Mouse (Mus musculus): Measurements from ENCODE around the gene 3110040M04Rik. TPM values are rescaled to one million over a fixed set of nuclear protein-coding genes. Genes with fewer than 3 reads are reported as not detected.
"Not testable (repeated sequence)": the region's sequence is repeated elsewhere in the genome, so short reads cannot be mapped to it uniquely, and the experiment has no call there.

Gene 3110040M04Rik
- not detected in 2 replicates for polyA plus RNA-seq (2012; ENCODE audit: insufficient read depth, insufficient read length, missing spikeins)

GRCm38 (mm10) chr1:151203818-151204217 is at the start of gene 3110040M04Rik:
3110040M04Rik (plus strand) TSS chr1:151204121.
- not testable (repeated sequence) for H3K4me1 ChIP-seq (ENCODE audit: control insufficient read depth, insufficient read depth, insufficient read length, low read length); H3K4me3 ChIP-seq (ENCODE audit: insufficient read depth, low read depth, low read length); H3K27ac ChIP-seq (replicated peaks; ENCODE audit: low read depth, low read length)

- not testable (repeated sequence) for H3K4me3 ChIP-seq (ENCODE audit: insufficient read depth, low read depth, low read length); H3K27ac ChIP-seq (replicated peaks; ENCODE audit: low read depth, low read length); H3K4me1 ChIP-seq (ENCODE audit: control insufficient read depth, insufficient read depth, insufficient read length, low read length)
Observed at GRCm38 (mm10) chr1:151154131-151154530, 49.8 kb upstream of the 3110040M04Rik start.

GRCm38 (mm10) chr1:151156129-151156528 is 47.8 kb upstream of the 3110040M04Rik start:
- Histone ChIP-seq H3K4me3 (ENCODE audit: insufficient read depth, low read depth, low read length) (no peak overlapping the region), H3K4me1 (ENCODE audit: control insufficient read depth, insufficient read depth, insufficient read length, low read length) (no peaks in the 10 kb centered on the region), H3K27ac (replicated peaks; ENCODE audit: low read depth, low read length) (no peak overlapping the region)

GRCm38 (mm10) chr1:151156777-151157632 is 46.9 kb upstream of the 3110040M04Rik start:
- Histone ChIP-seq H3K4me3 (ENCODE audit: insufficient read depth, low read depth, low read length) (no peak overlapping the region), H3K27ac (replicated peaks; ENCODE audit: low read depth, low read length) (no peak overlapping the region), H3K4me1 (ENCODE audit: control insufficient read depth, insufficient read depth, insufficient read length, low read length) (no peaks in the 10 kb centered on the region)

GRCm38 (mm10) chr1:151157963-151158856 is 45.7 kb upstream of the 3110040M04Rik start:
- Histone ChIP-seq H3K27ac (replicated peaks; ENCODE audit: low read depth, low read length) (no peak overlapping the region), H3K4me1 (ENCODE audit: control insufficient read depth, insufficient read depth, insufficient read length, low read length) (no peaks in the 10 kb centered on the region), H3K4me3 (ENCODE audit: insufficient read depth, low read depth, low read length) (no peak overlapping the region)

GRCm38 (mm10) chr1:151158857-151159510 is 44.9 kb upstream of the 3110040M04Rik start:
- Histone ChIP-seq H3K4me1 (ENCODE audit: control insufficient read depth, insufficient read depth, insufficient read length, low read length) (no peaks in the 10 kb centered on the region), H3K27ac (replicated peaks; ENCODE audit: low read depth, low read length) (no peak overlapping the region), H3K4me3 (ENCODE audit: insufficient read depth, low read depth, low read length) (no peak overlapping the region)

- Histone ChIP-seq H3K27ac (replicated peaks; ENCODE audit: low read depth, low read length) (no peak overlapping the region), H3K4me3 (ENCODE audit: insufficient read depth, low read depth, low read length) (no peak overlapping the region), H3K4me1 (ENCODE audit: control insufficient read depth, insufficient read depth, insufficient read length, low read length) (peaks cover 4% of the 10 kb centered on the region; the same call in 1 of the 2 replicates)
Observed at GRCm38 (mm10) chr1:151166031-151166430, 37.9 kb upstream of the 3110040M04Rik start.

- no peak overlapping the region for H3K27ac ChIP-seq (replicated peaks; ENCODE audit: low read depth, low read length)
Observed at GRCm38 (mm10) chr1:151167297-151168047, 36.4 kb upstream of the 3110040M04Rik start.

GRCm38 (mm10) chr1:151168637-151169036 is 35.3 kb upstream of the 3110040M04Rik start:
- Histone ChIP-seq H3K4me3 (ENCODE audit: insufficient read depth, low read depth, low read length) (no peak overlapping the region), H3K4me1 (ENCODE audit: control insufficient read depth, insufficient read depth, insufficient read length, low read length) (peaks cover 4% of the 10 kb centered on the region; the same call in 1 of the 2 replicates), H3K27ac (replicated peaks; ENCODE audit: low read depth, low read length) (no peak overlapping the region)

More at GRCm38 (mm10) chr1:151167297-151168047, 36.4 kb upstream of the 3110040M04Rik start:
- H3K4me3 ChIP-seq (ENCODE audit: insufficient read depth, low read depth, low read length): no peak overlapping the region
- H3K4me1 ChIP-seq (ENCODE audit: control insufficient read depth, insufficient read depth, insufficient read length, low read length): peaks cover 4% of the 10 kb centered on the region; the same call in 1 of the 2 replicates

- Histone ChIP-seq H3K4me3 (ENCODE audit: insufficient read depth, low read depth, low read length) (no peak overlapping the region), H3K27ac (replicated peaks; ENCODE audit: low read depth, low read length) (no peak overlapping the region), H3K4me1 (ENCODE audit: control insufficient read depth, insufficient read depth, insufficient read length, low read length) (no peaks in the 10 kb centered on the region)
Observed at GRCm38 (mm10) chr1:151171572-151172461, 32.1 kb upstream of the 3110040M04Rik start.

GRCm38 (mm10) chr1:151177030-151177936 is 26.6 kb upstream of the 3110040M04Rik start:
- Histone ChIP-seq H3K27ac (replicated peaks; ENCODE audit: low read depth, low read length) (peak overlapping the region; percentile 44), H3K4me3 (ENCODE audit: insufficient read depth, low read depth, low read length) (peak overlapping the region; percentile 44), H3K4me1 (ENCODE audit: control insufficient read depth, insufficient read depth, insufficient read length, low read length) (no peaks in the 10 kb centered on the region)

- Histone ChIP-seq H3K4me3 (ENCODE audit: insufficient read depth, low read depth, low read length) (peak overlapping the region; percentile 44), H3K27ac (replicated peaks; ENCODE audit: low read depth, low read length) (peak overlapping the region; percentile 44)
Observed at GRCm38 (mm10) chr1:151177937-151178271, 26.0 kb upstream of the 3110040M04Rik start.

More at GRCm38 (mm10) chr1:151177937-151178271, 26.0 kb upstream of the 3110040M04Rik start:
- H3K4me1 ChIP-seq (ENCODE audit: control insufficient read depth, insufficient read depth, insufficient read length, low read length): no peaks in the 10 kb centered on the region
